Comparison of ENCODE assay signal across 14 mouse cellular contexts in genomic region chr10:25927553-25928447, GRCm38 (mm10).
DNase-seq lines count a peak whose midpoint lies in the region; ATAC-seq and TF ChIP-seq lines count a peak whose summit lies in the region.
"Had no signal": no experiment of that assay in that cellular context is flagged by ENCODE, and none has a peak within 500 bp of the region (broad histone marks: within the 10 kb centered on the region; RNA-seq: fewer than 3 reads in every experiment).

No protein-coding gene starts in this region.

- TF ChIP-seq CTCF in midbrain, postnatal 0 days (IDR thresholded peaks at IDR 0.05): no peak

- WGBS in midbrain, embryonic 11.5 days: 56% methylated on average over 11 of the region's 11 CpGs
- WGBS in midbrain, postnatal 0 days: 57% methylated on average over 11 of the region's 11 CpGs
- 22% methylated on average over 11 of the region's 11 CpGs for WGBS in embryonic facial prominence, embryonic 12.5 days
- 20% methylated on average over 11 of the region's 11 CpGs for WGBS in limb, embryonic 10.5 days

- no peak overlapping the region for H3K4me3 ChIP-seq in midbrain, embryonic 11.5 days (ENCODE audit: low read depth, low read length)
- H3K4me3 ChIP-seq in midbrain, postnatal 0 days (ENCODE audit: low read depth, low read length): no peak overlapping the region
- H3K4me3 ChIP-seq in embryonic facial prominence, embryonic 12.5 days: no peak overlapping the region
- no peak overlapping the region for H3K4me3 ChIP-seq in limb, embryonic 10.5 days
- H3K4me3 ChIP-seq: hindbrain, embryonic 15.5 days had no signal

- DNase-seq in midbrain, embryonic 11.5 days (ENCODE audit: low spot score, missing footprints): peak; percentile 86
- DNase-seq in midbrain, postnatal 0 days (ENCODE audit: low spot score): no peak
- no peak for DNase-seq in limb, embryonic 10.5 days (ENCODE audit: low spot score)
- DNase-seq in yolk sac, embryonic 10.5 days (ENCODE audit: low spot score): peak; percentile 59
- DNase-seq in urinary bladder, postnatal 25 days (ENCODE audit: low spot score): no peak
- DNase-seq: cerebellum, adult 11-12 months; gastrocnemius, postnatal 36 days; kidney, postnatal 14 days; layer of hippocampus, adult 9-11 months; right cerebral cortex, postnatal 25 days had no signal

- H3K36me3 ChIP-seq in midbrain, embryonic 11.5 days (ENCODE audit: control insufficient read depth, insufficient read depth, low read length): no peaks in the 10 kb centered on the region
- H3K36me3 ChIP-seq in midbrain, postnatal 0 days (ENCODE audit: insufficient read depth, low read length): no peaks in the 10 kb centered on the region
- no peaks in the 10 kb centered on the region for H3K36me3 ChIP-seq in embryonic facial prominence, embryonic 12.5 days
- no peaks in the 10 kb centered on the region for H3K36me3 ChIP-seq in limb, embryonic 10.5 days
- H3K36me3 ChIP-seq: hindbrain, embryonic 15.5 days had no signal

- H3K27ac ChIP-seq in midbrain, embryonic 11.5 days (ENCODE audit: low read depth, low read length): no peak overlapping the region
- no peak overlapping the region for H3K27ac ChIP-seq in midbrain, postnatal 0 days (ENCODE audit: low read depth, low read length)
- H3K27ac ChIP-seq in embryonic facial prominence, embryonic 12.5 days: peak overlapping the region; percentile 73; the same call in 1 of the 2 replicates
- H3K27ac ChIP-seq in limb, embryonic 10.5 days: peak overlapping the region; percentile 75; the same call in 1 of the 2 replicates
- H3K27ac ChIP-seq: hindbrain, embryonic 15.5 days had no signal

- H3K9me3 ChIP-seq in midbrain, embryonic 11.5 days (ENCODE audit: control insufficient read depth, low read length): no peaks in the 10 kb centered on the region
- no peaks in the 10 kb centered on the region for H3K9me3 ChIP-seq in midbrain, postnatal 0 days (ENCODE audit: low read length)
- no peaks in the 10 kb centered on the region for H3K9me3 ChIP-seq in embryonic facial prominence, embryonic 12.5 days
- H3K9me3 ChIP-seq in limb, embryonic 10.5 days (replicated peaks): no peaks in the 10 kb centered on the region
- H3K9me3 ChIP-seq: hindbrain, embryonic 15.5 days had no signal

- no peak for ATAC-seq in midbrain, embryonic 11.5 days (ENCODE audit: low FRiP score)
- ATAC-seq in midbrain, postnatal 0 days (ENCODE audit: low FRiP score): no peak
- 0 out of 2 replicates have a peak, but pooled peaks have one; percentile 24 for ATAC-seq in embryonic facial prominence, embryonic 12.5 days (ENCODE audit: insufficient number of reproducible peaks, insufficient read depth, low FRiP score, low TSS enrichment)
- ATAC-seq in megakaryocyte, adult 5-6 weeks (ENCODE audit: poor library complexity, severe bottlenecking): no peak
- ATAC-seq: activated CD4-positive, CD25-positive, alpha-beta regulatory T cell, adult 4 months had no signal

- H3K9ac ChIP-seq in midbrain, embryonic 11.5 days (ENCODE audit: low read length): no peak overlapping the region
- H3K9ac ChIP-seq in midbrain, postnatal 0 days (replicated peaks; ENCODE audit: low read length, poor library complexity, severe bottlenecking): no peak overlapping the region
- no peak overlapping the region for H3K9ac ChIP-seq in embryonic facial prominence, embryonic 12.5 days
- H3K9ac ChIP-seq: hindbrain, embryonic 15.5 days had no signal

- H3K4me1 ChIP-seq in midbrain, embryonic 11.5 days (ENCODE audit: control insufficient read depth, insufficient read depth, low read length): peaks cover 17% of the 10 kb centered on the region
- H3K4me1 ChIP-seq in midbrain, postnatal 0 days (ENCODE audit: insufficient read depth, low read length): 0 out of 2 replicates have a peak, but pooled peaks cover 6% of the 10 kb centered on the region
- H3K4me1 ChIP-seq in embryonic facial prominence, embryonic 12.5 days: peaks cover 38% of the 10 kb centered on the region
- H3K4me1 ChIP-seq in limb, embryonic 10.5 days: peaks cover 42% of the 10 kb centered on the region

- H3K27me3 ChIP-seq in midbrain, embryonic 11.5 days (ENCODE audit: control insufficient read depth, insufficient read depth, low read length): no peaks in the 10 kb centered on the region
- H3K27me3 ChIP-seq in midbrain, postnatal 0 days (ENCODE audit: insufficient read depth, low read length): no peaks in the 10 kb centered on the region
- no peaks in the 10 kb centered on the region for H3K27me3 ChIP-seq in embryonic facial prominence, embryonic 12.5 days
- H3K27me3 ChIP-seq in limb, embryonic 10.5 days (ENCODE audit: low read depth, poor library complexity, severe bottlenecking): no peaks in the 10 kb centered on the region
- H3K27me3 ChIP-seq: hindbrain, embryonic 15.5 days had no signal

- no peak overlapping the region for H3K4me2 ChIP-seq in midbrain, embryonic 11.5 days
- no peak overlapping the region for H3K4me2 ChIP-seq in midbrain, postnatal 0 days (ENCODE audit: low read depth, low read length, poor library complexity, severe bottlenecking)
- H3K4me2 ChIP-seq in embryonic facial prominence, embryonic 12.5 days (replicated peaks): no peak overlapping the region
- H3K4me2 ChIP-seq: hindbrain, embryonic 15.5 days had no signal

Comparison
In these comparisons a context has a peak if more than half of its experiments do, and no peak if none do; other contexts are left out.
1. DNase-seq: peak in midbrain, embryonic 11.5 days (single experiment) and yolk sac, embryonic 10.5 days (single experiment); none in midbrain, postnatal 0 days (single experiment), limb, embryonic 10.5 days (single experiment) and urinary bladder, postnatal 25 days (single experiment).
2. H3K27ac ChIP-seq: peak in embryonic facial prominence, embryonic 12.5 days (single experiment) and limb, embryonic 10.5 days (single experiment); none in midbrain, embryonic 11.5 days (single experiment) and midbrain, postnatal 0 days (single experiment).